Mouse (Mus musculus) limb, embryonic 10.5 days (tissue): Measurements from ENCODE around the gene Rarres1. TPM values are rescaled to one million over a fixed set of nuclear protein-coding genes. Genes with fewer than 3 reads are reported as not detected.
A peak's percentile ranks its signal among the peaks of the same experiment; 100 is the strongest.

Experiments
- DNase-seq: peaks from one replicate; pipeline ENCODE4 v3.0.0-alpha.2; 2017; ENCODE audit warnings: low spot score
- H3K27ac ChIP-seq: fragments of 300-500 bp; sonication (generic); 2 replicates; pipeline ENCODE4 v1.5.1; 2016; ENCODE audit warnings: mild to moderate bottlenecking
- H3K27me3 ChIP-seq: fragments of 300-500 bp; sonication (generic); 2 replicates; pipeline ENCODE4 v1.6.1; 2016; ENCODE audit warnings: low read depth, mild to moderate bottlenecking; ENCODE audit not compliant: poor library complexity, severe bottlenecking
- H3K36me3 ChIP-seq: fragments of 300-500 bp; sonication (generic); 2 replicates; pipeline ENCODE4 v1.6.1; 2016; ENCODE audit warnings: mild to moderate bottlenecking, moderate library complexity
- H3K4me1 ChIP-seq: fragments of 300-500 bp; sonication (generic); 2 replicates; pipeline ENCODE4 v1.6.1; 2016
- H3K4me3 ChIP-seq: fragments of 300-500 bp; sonication (generic); 2 replicates; pipeline ENCODE4 v1.5.1; 2016; ENCODE audit warnings: mild to moderate bottlenecking, moderate library complexity
- H3K9me3 ChIP-seq: fragments of 300-500 bp; sonication (generic); replicated peaks from 2 replicates; pipeline ENCODE4 v1.6.1; 2016; ENCODE audit warnings: mild to moderate bottlenecking
- WGBS: fragments of 180-500 bp; shearing (Covaris S2); methylation state at CpG from one replicate; pipeline ENCODE4 v1.1.7; 2016; 5-methylcytosine and 5-hydroxymethylcytosine counted together
- polyA plus RNA-seq: library from polyadenylated mRNA; unstranded; fragments of >200 nt; fragmentation: Nextera tagmentation; extraction: Ambion mirVana; gene quantifications from 2 replicates; pipeline ENCODE4 v1.2.1, GENCODE M21; 2016

The Rarres1 gene
- polyA plus RNA-seq, 1 experiment from 2014 or later: 5.5 TPM

GRCm38 (mm10) chr3:67514801-67515273, 486 bp downstream of the Rarres1 start:
- no peaks in the 10 kb centered on the region for H3K36me3 ChIP-seq
- WGBS: 10% methylated on average over 40 of the region's 40 CpGs
- peaks cover 48% of the 10 kb centered on the region for H3K27me3 ChIP-seq
- peak overlapping the region; percentile 60 for H3K4me3 ChIP-seq
- peaks cover 12% of the 10 kb centered on the region for H3K4me1 ChIP-seq
- H3K9me3 ChIP-seq: no peaks in the 10 kb centered on the region
- DNase-seq: peak; percentile 40
- H3K27ac ChIP-seq: peak overlapping the region; percentile 74

- 2% methylated on average over 5 of the region's 5 CpGs for WGBS
- DNase-seq: peak; percentile 74
- Histone ChIP-seq H3K27ac (no peak overlapping the region), H3K27me3 (peaks cover 42% of the 10 kb centered on the region), H3K36me3 (no peaks in the 10 kb centered on the region), H3K4me3 (no peak overlapping the region), H3K9me3 (no peaks in the 10 kb centered on the region), H3K4me1 (peaks cover 16% of the 10 kb centered on the region)
These were observed 2.5 kb downstream of the Rarres1 start for GRCm38 (mm10) chr3:67512807-67513206.

- Histone ChIP-seq H3K4me1 (peaks cover 16% of the 10 kb centered on the region), H3K27me3 (peaks cover 1% of the 10 kb centered on the region; the same call in 1 of the 2 replicates), H3K36me3 (no peaks in the 10 kb centered on the region), H3K27ac (peak overlapping the region; percentile 25; the same call in 1 of the 2 replicates), H3K4me3 (no peak overlapping the region), H3K9me3 (no peaks in the 10 kb centered on the region)
- DNase-seq: no peak
- 86% methylated on average over 10 of the region's 10 CpGs for WGBS
These were observed 7.0 kb downstream of the Rarres1 start for GRCm38 (mm10) chr3:67508216-67508892.

GRCm38 (mm10) chr3:67505286-67505685, 10.0 kb downstream of the Rarres1 start:
- Histone ChIP-seq H3K4me1 (peaks cover 16% of the 10 kb centered on the region), H3K27ac (no peak overlapping the region), H3K27me3 (no peaks in the 10 kb centered on the region), H3K9me3 (no peaks in the 10 kb centered on the region), H3K4me3 (no peak overlapping the region), H3K36me3 (no peaks in the 10 kb centered on the region)
- 91% methylated on average over 2 of the region's 2 CpGs for WGBS
- no peak for DNase-seq

GRCm38 (mm10) chr3:67503878-67504277, 11.4 kb downstream of the Rarres1 start:
- WGBS: 16% methylated on average over 3 of the region's 3 CpGs
- H3K4me3 ChIP-seq: no peak overlapping the region
- no peak overlapping the region for H3K27ac ChIP-seq
- no peaks in the 10 kb centered on the region for H3K9me3 ChIP-seq
- peaks cover 16% of the 10 kb centered on the region for H3K4me1 ChIP-seq
- H3K27me3 ChIP-seq: no peaks in the 10 kb centered on the region
- H3K36me3 ChIP-seq: no peaks in the 10 kb centered on the region
- DNase-seq: no peak

- peaks cover 7% of the 10 kb centered on the region for H3K4me1 ChIP-seq
- H3K9me3 ChIP-seq: no peaks in the 10 kb centered on the region
- no peak overlapping the region for H3K4me3 ChIP-seq
- no peaks in the 10 kb centered on the region for H3K27me3 ChIP-seq
- 82% methylated on average over 4 of the region's 4 CpGs for WGBS
- no peak overlapping the region for H3K27ac ChIP-seq
- DNase-seq: no peak
- H3K36me3 ChIP-seq: no peaks in the 10 kb centered on the region
These were observed 15.9 kb downstream of the Rarres1 start for GRCm38 (mm10) chr3:67499406-67499791.

GRCm38 (mm10) chr3:67498773-67499405, 16.4 kb downstream of the Rarres1 start:
- H3K27me3 ChIP-seq: no peaks in the 10 kb centered on the region
- H3K27ac ChIP-seq: no peak overlapping the region
- H3K4me1 ChIP-seq: peaks cover 3% of the 10 kb centered on the region
- no peaks in the 10 kb centered on the region for H3K36me3 ChIP-seq
- 97% methylated on average over 8 of the region's 8 CpGs for WGBS
- DNase-seq: no peak
- H3K4me3 ChIP-seq: no peak overlapping the region
- no peaks in the 10 kb centered on the region for H3K9me3 ChIP-seq

- DNase-seq: no peak
- Histone ChIP-seq H3K9me3 (no peaks in the 10 kb centered on the region), H3K4me3 (no peak overlapping the region), H3K4me1 (peaks cover 8% of the 10 kb centered on the region), H3K36me3 (no peaks in the 10 kb centered on the region), H3K27ac (no peak overlapping the region), H3K27me3 (no peaks in the 10 kb centered on the region)
- 91% methylated on average over 2 of the region's 2 CpGs for WGBS
These were observed 17.3 kb downstream of the Rarres1 start for GRCm38 (mm10) chr3:67497998-67498397.

- Histone ChIP-seq H3K27me3 (no peaks in the 10 kb centered on the region), H3K4me3 (no peak overlapping the region), H3K9me3 (no peaks in the 10 kb centered on the region), H3K4me1 (peaks cover 11% of the 10 kb centered on the region), H3K36me3 (no peaks in the 10 kb centered on the region), H3K27ac (no peak overlapping the region)
- no peak for DNase-seq
- 89% methylated on average over 10 of the region's 10 CpGs for WGBS
These were observed 19.0 kb downstream of the Rarres1 start for GRCm38 (mm10) chr3:67496310-67496709.

- H3K36me3 ChIP-seq: no peaks in the 10 kb centered on the region
- no peaks in the 10 kb centered on the region for H3K27me3 ChIP-seq
- peaks cover 11% of the 10 kb centered on the region for H3K4me1 ChIP-seq
- H3K9me3 ChIP-seq: no peaks in the 10 kb centered on the region
- 83% methylated on average over 8 of the region's 8 CpGs for WGBS
- no peak for DNase-seq
- H3K27ac ChIP-seq: 0 out of 2 replicates have a peak overlapping the region, but pooled peaks have one; percentile 2
- H3K4me3 ChIP-seq: no peak overlapping the region
These were observed 22.2 kb downstream of the Rarres1 start for GRCm38 (mm10) chr3:67493132-67493531.

- no peak for DNase-seq
- H3K27ac ChIP-seq: no peak overlapping the region
- H3K4me1 ChIP-seq: peaks cover 11% of the 10 kb centered on the region
- H3K4me3 ChIP-seq: no peak overlapping the region
- H3K27me3 ChIP-seq: no peaks in the 10 kb centered on the region
- no peaks in the 10 kb centered on the region for H3K36me3 ChIP-seq
- H3K9me3 ChIP-seq: no peaks in the 10 kb centered on the region
- 86% methylated on average over 8 of the region's 8 CpGs for WGBS
These were observed 23.0 kb downstream of the Rarres1 start for GRCm38 (mm10) chr3:67492086-67492869.

GRCm38 (mm10) chr3:67490156-67490555, 25.2 kb downstream of the Rarres1 start:
- Histone ChIP-seq H3K36me3 (no peaks in the 10 kb centered on the region), H3K4me3 (no peak overlapping the region), H3K27me3 (no peaks in the 10 kb centered on the region), H3K27ac (no peak overlapping the region), H3K9me3 (no peaks in the 10 kb centered on the region), H3K4me1 (peaks cover 11% of the 10 kb centered on the region)
- WGBS: 41% methylated on average over 4 of the region's 4 CpGs
- DNase-seq: no peak

GRCm38 (mm10) chr3:67485233-67485632, 30.1 kb downstream of the Rarres1 start:
- Histone ChIP-seq H3K27me3 (no peaks in the 10 kb centered on the region), H3K27ac (no peak overlapping the region), H3K4me3 (no peak overlapping the region), H3K9me3 (no peaks in the 10 kb centered on the region), H3K4me1 (peaks cover 4% of the 10 kb centered on the region; the same call in 1 of the 2 replicates), H3K36me3 (no peaks in the 10 kb centered on the region)
- WGBS: 91% methylated on average over 2 of the region's 2 CpGs
- DNase-seq: no peak
